Mouse (Mus musculus) stomach, embryonic 14.5 days (tissue): ENCODE data around the gene Phtf2. TPM values are rescaled to one million over a fixed set of nuclear protein-coding genes. Genes with fewer than 3 reads are reported as not detected.
"Not testable (repeated sequence)": the region's sequence is repeated elsewhere in the genome, so short reads cannot be mapped to it uniquely, and the experiment has no call there.

Experiments
- ATAC-seq: fragments of 200-750 bp; cut with Nextera tagmentation; 2 replicates; pipeline ENCODE4 v1.8.0; 2017; ENCODE audit warnings: low read depth, moderate TSS enrichment; ENCODE audit not compliant: insufficient number of reproducible peaks, insufficient read depth, low FRiP score
- H3K27ac ChIP-seq: fragments of 300-500 bp; sonication (generic); 2 replicates; pipeline ENCODE4 v1.5.1; 2014; ENCODE audit warnings: mild to moderate bottlenecking, low read length, moderate library complexity, mixed read lengths
- H3K27me3 ChIP-seq: fragments of 300-500 bp; sonication (generic); 2 replicates; pipeline ENCODE4 v1.6.1; 2014; ENCODE audit warnings: low read length, control low read depth, mixed read lengths; ENCODE audit not compliant: control insufficient read depth, insufficient read depth
- H3K36me3 ChIP-seq: fragments of 300-500 bp; sonication (generic); 2 replicates; pipeline ENCODE4 v1.6.1; 2014; ENCODE audit warnings: mild to moderate bottlenecking, control low read depth, low read length, moderate library complexity, mixed read lengths; ENCODE audit not compliant: control insufficient read depth, insufficient read depth
- H3K4me1 ChIP-seq: fragments of 300-500 bp; sonication (generic); 2 replicates; pipeline ENCODE4 v1.6.1; 2014; ENCODE audit warnings: low read length, control low read depth, mixed read lengths; ENCODE audit not compliant: control insufficient read depth, insufficient read depth
- H3K4me2 ChIP-seq: fragments of 300-500 bp; sonication (generic); replicated peaks from 2 replicates; pipeline ENCODE4 v1.6.1; 2014; ENCODE audit warnings: low read depth, low read length, control low read depth
- H3K4me3 ChIP-seq: fragments of 300-500 bp; sonication (generic); 2 replicates; pipeline ENCODE4 v1.5.1; 2014; ENCODE audit warnings: low read depth, low read length, control low read depth
- H3K9ac ChIP-seq: fragments of 300-500 bp; sonication (generic); replicated peaks from 2 replicates; pipeline ENCODE4 v1.6.1; 2014; ENCODE audit warnings: low read depth, mild to moderate bottlenecking, control low read depth, low read length, moderate library complexity, mixed read lengths
- H3K9me3 ChIP-seq: fragments of 300-500 bp; sonication (generic); 2 replicates; pipeline ENCODE4 v1.6.1; 2016; ENCODE audit warnings: low read depth, low read length, control low read depth; ENCODE audit not compliant: control insufficient read depth
- WGBS: fragments of 180-500 bp; shearing (Covaris S2); extraction: QIAGEN DNeasy Blood & Tissue Kit; methylation state at CpG from one replicate; pipeline ENCODE4 v1.1.7; 2014; 5-methylcytosine and 5-hydroxymethylcytosine counted together
- polyA plus RNA-seq: library from polyadenylated mRNA; unstranded; fragments of >200 nt; fragmentation: Nextera tagmentation; extraction: Ambion mirVana; gene quantifications from 2 replicates; pipeline ENCODE4 v1.2.1, GENCODE M21; 2014

Phtf2 gene
- polyA plus RNA-seq, 1 experiment from 2014 or later = 16.5 TPM

GRCm38 (mm10) chr5:20720201-20720900 lies 161.6 kb downstream of the Phtf2 start:
- H3K36me3 ChIP-seq = no peaks in the 10 kb centered on the region
- H3K4me1 ChIP-seq = no peaks in the 10 kb centered on the region
- no peaks in the 10 kb centered on the region for H3K9me3 ChIP-seq
- H3K9ac ChIP-seq = no peak overlapping the region
- H3K27me3 ChIP-seq = no peaks in the 10 kb centered on the region
- no peak overlapping the region for H3K27ac ChIP-seq
- no peak for ATAC-seq
- no peak overlapping the region for H3K4me3 ChIP-seq
- 64% methylated on average over 4 of the region's 4 CpGs for WGBS
- H3K4me2 ChIP-seq = no peak overlapping the region

DNA sequence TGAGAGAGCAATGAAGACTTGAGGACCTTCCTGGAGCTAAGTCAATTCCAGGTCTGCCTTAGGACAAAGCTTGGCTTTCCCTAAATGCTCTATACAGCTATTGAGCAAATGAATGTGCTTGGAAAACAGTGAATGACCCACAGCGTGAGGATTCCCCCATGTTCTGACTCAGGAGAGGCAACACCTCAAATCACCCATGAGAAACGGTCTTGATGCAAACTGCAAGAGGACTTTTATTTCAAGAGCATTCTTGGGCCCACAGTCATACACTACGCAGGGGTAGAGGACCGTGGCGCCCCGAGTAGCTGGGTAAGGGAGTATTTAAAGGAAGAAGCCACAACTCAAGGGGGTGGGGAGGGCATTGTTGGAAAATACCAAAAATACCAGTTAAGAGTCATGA lies 165.9 kb downstream of the Phtf2 start:
- not testable (repeated sequence) for H3K27ac ChIP-seq, ATAC-seq, H3K4me2 ChIP-seq, H3K4me1 ChIP-seq, H3K4me3 ChIP-seq, H3K9ac ChIP-seq, H3K27me3 ChIP-seq, H3K9me3 ChIP-seq, H3K36me3 ChIP-seq
- 91% methylated on average over 6 of the region's 6 CpGs for WGBS

DNA sequence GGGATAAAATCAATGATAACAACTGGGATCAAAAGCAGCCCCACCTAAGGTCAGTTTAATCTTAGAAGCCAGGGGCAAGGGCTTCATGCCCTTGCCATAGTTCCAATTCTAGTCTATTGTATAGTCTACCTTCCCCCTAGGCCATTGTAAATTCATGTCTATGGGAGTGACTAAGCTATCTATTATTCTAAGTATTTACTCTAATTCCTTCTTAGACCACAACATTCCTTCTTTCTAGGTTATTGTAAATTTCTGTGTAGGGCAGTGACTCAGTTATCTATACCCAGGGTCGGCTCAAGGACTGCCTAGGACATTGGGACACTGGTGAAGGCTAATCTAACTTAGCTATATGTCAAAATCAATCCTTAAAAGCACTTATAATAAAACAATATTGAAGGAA lies 167.3 kb downstream of the Phtf2 start:
- H3K27me3 ChIP-seq, H3K4me2 ChIP-seq, H3K4me1 ChIP-seq, ATAC-seq, H3K27ac ChIP-seq, H3K4me3 ChIP-seq, H3K36me3 ChIP-seq, H3K9me3 ChIP-seq, H3K9ac ChIP-seq: not testable (repeated sequence)
- 89% methylated on average over 1 of the region's 1 CpGs for WGBS

- 88% methylated on average over 6 of the region's 6 CpGs for WGBS
- H3K27ac ChIP-seq, H3K9me3 ChIP-seq, H3K27me3 ChIP-seq, H3K4me1 ChIP-seq, ATAC-seq, H3K9ac ChIP-seq, H3K4me3 ChIP-seq, H3K4me2 ChIP-seq, H3K36me3 ChIP-seq: not testable (repeated sequence)
These were observed 171.1 kb downstream of the Phtf2 start for GRCm38 (mm10) chr5:20710845-20711244.

Other genes starting within 250 kb of the Phtf2 start
- 55.1 and 59.2 TPM in 2 replicates for gene Tmem60, start 67 bp upstream of the Phtf2 start, polyA plus RNA-seq
- 9.6 and 11.0 TPM in 2 replicates for gene Rsbn1l, start 74.3 kb upstream of the Phtf2 start, polyA plus RNA-seq
- gene Ptpn12, start 173.8 kb upstream of the Phtf2 start, polyA plus RNA-seq = 24.8 and 27.8 TPM in 2 replicates